Mouse (Mus musculus): ENCODE results near the gene Tbc1d25. TPM values are rescaled to one million over a fixed set of nuclear protein-coding genes. Genes with fewer than 3 reads are reported as not detected.

Gene Tbc1d25
- polyA plus RNA-seq, 1 experiment from 2014 or later: 4.0 TPM

- Histone ChIP-seq H3K4me1 (replicated peaks; ENCODE audit: control insufficient read depth, insufficient read depth, low read length) (no peaks in the 10 kb centered on the region), H3K27me3 (replicated peaks; ENCODE audit: control insufficient read depth, insufficient read depth, low read length) (no peaks in the 10 kb centered on the region), H3K36me3 (ENCODE audit: control insufficient read depth, insufficient read depth) (peaks cover 18% of the 10 kb centered on the region; the same call in 1 of the 2 replicates), H3K9me3 (ENCODE audit: control insufficient read depth) (no peaks in the 10 kb centered on the region), H3K4me3 (ENCODE audit: low read depth, low read length) (no peak overlapping the region), H3K9ac (ENCODE audit: low read depth, low read length) (no peak overlapping the region), H3K4me2 (replicated peaks; ENCODE audit: low read depth) (no peak overlapping the region), H3K27ac (ENCODE audit: low read depth, low read length) (no peak overlapping the region)
- 79% methylated on average over 6 of the region's 6 CpGs for WGBS
- no peak for TF ChIP-seq CTCF (IDR thresholded peaks at IDR 0.05; ENCODE audit: low read depth)
- ATAC-seq: no peak
Measured at GRCm38 (mm10) chrX:8123821-8124470, 52.0 kb downstream of the Tbc1d25 start.

- Histone ChIP-seq H3K9ac (ENCODE audit: low read depth, low read length) (no peak overlapping the region), H3K4me1 (replicated peaks; ENCODE audit: control insufficient read depth, insufficient read depth, low read length) (no peaks in the 10 kb centered on the region), H3K9me3 (ENCODE audit: control insufficient read depth) (no peaks in the 10 kb centered on the region), H3K4me2 (replicated peaks; ENCODE audit: low read depth) (no peak overlapping the region), H3K27me3 (replicated peaks; ENCODE audit: control insufficient read depth, insufficient read depth, low read length) (no peaks in the 10 kb centered on the region), H3K4me3 (ENCODE audit: low read depth, low read length) (no peak overlapping the region), H3K27ac (ENCODE audit: low read depth, low read length) (no peak overlapping the region), H3K36me3 (ENCODE audit: control insufficient read depth, insufficient read depth) (no peaks in the 10 kb centered on the region)
- no peak for TF ChIP-seq CTCF (IDR thresholded peaks at IDR 0.05; ENCODE audit: low read depth)
- ATAC-seq: no peak
Measured at GRCm38 (mm10) chrX:8117264-8117663, 58.7 kb downstream of the Tbc1d25 start.

- no peak overlapping the region for H3K27ac ChIP-seq (ENCODE audit: low read depth, low read length)
- no peaks in the 10 kb centered on the region for H3K4me1 ChIP-seq (replicated peaks; ENCODE audit: control insufficient read depth, insufficient read depth, low read length)
- no peaks in the 10 kb centered on the region for H3K27me3 ChIP-seq (replicated peaks; ENCODE audit: control insufficient read depth, insufficient read depth, low read length)
- no peak overlapping the region for H3K9ac ChIP-seq (ENCODE audit: low read depth, low read length)
- H3K36me3 ChIP-seq (ENCODE audit: control insufficient read depth, insufficient read depth): no peaks in the 10 kb centered on the region
- ATAC-seq: no peak
- WGBS: 64% methylated on average over 4 of the region's 4 CpGs
- H3K9me3 ChIP-seq (ENCODE audit: control insufficient read depth): no peaks in the 10 kb centered on the region
- H3K4me3 ChIP-seq (ENCODE audit: low read depth, low read length): no peak overlapping the region
- H3K4me2 ChIP-seq (replicated peaks; ENCODE audit: low read depth): no peak overlapping the region
- TF ChIP-seq CTCF (IDR thresholded peaks at IDR 0.05; ENCODE audit: low read depth): peak; percentile 48
Measured at GRCm38 (mm10) chrX:8115275-8115674, 60.7 kb downstream of the Tbc1d25 start.

DNA sequence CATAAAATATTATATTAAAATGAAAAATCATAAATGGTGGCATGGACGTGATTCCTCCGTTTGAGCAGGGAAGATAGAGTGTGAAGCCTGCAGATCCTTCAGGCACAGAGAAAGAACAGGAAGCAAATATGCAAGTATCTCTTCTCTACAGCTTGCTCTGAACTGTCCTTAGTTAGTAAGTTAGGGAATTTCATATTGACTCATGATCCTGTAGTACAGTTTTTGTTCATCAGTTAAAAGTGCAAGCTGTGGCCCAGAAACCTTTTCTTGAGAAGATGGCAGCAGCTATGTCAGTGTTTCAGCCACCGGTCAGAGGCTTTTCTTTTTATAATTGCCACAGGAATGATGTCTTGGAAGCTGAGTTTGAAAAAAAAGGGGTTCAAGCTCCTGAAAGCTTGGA is 71.0 kb downstream of the Tbc1d25 start:
- no peaks in the 10 kb centered on the region for H3K36me3 ChIP-seq (ENCODE audit: control insufficient read depth, insufficient read depth)
- no peak overlapping the region for H3K4me2 ChIP-seq (replicated peaks; ENCODE audit: low read depth)
- no peak overlapping the region for H3K27ac ChIP-seq (ENCODE audit: low read depth, low read length)
- TF ChIP-seq CTCF (IDR thresholded peaks at IDR 0.05; ENCODE audit: low read depth): no peak
- no peak overlapping the region for H3K9ac ChIP-seq (ENCODE audit: low read depth, low read length)
- 91% methylated on average over 3 of the region's 3 CpGs for WGBS
- no peaks in the 10 kb centered on the region for H3K9me3 ChIP-seq (ENCODE audit: control insufficient read depth)
- H3K4me3 ChIP-seq (ENCODE audit: low read depth, low read length): no peak overlapping the region
- H3K4me1 ChIP-seq (replicated peaks; ENCODE audit: control insufficient read depth, insufficient read depth, low read length): no peaks in the 10 kb centered on the region
- no peak for ATAC-seq
- no peaks in the 10 kb centered on the region for H3K27me3 ChIP-seq (replicated peaks; ENCODE audit: control insufficient read depth, insufficient read depth, low read length)

Other genes starting within 250 kb of the Tbc1d25 start
- not detected in 2 replicates for gene Eras, start 247.6 kb downstream of the Tbc1d25 start, polyA plus RNA-seq (2015; fragmentation: Nextera tagmentation; extraction: Ambion mirVana)
- gene Hdac6, start 228.3 kb downstream of the Tbc1d25 start, polyA plus RNA-seq (2015; fragmentation: Nextera tagmentation; extraction: Ambion mirVana): 4.6 and 5.4 TPM in 2 replicates
- gene Gata1, start 198.1 kb downstream of the Tbc1d25 start, polyA plus RNA-seq (2015; fragmentation: Nextera tagmentation; extraction: Ambion mirVana): 0.08 TPM in 1 of 2 replicates, not detected in the other
- gene Glod5, start 157.7 kb downstream of the Tbc1d25 start, polyA plus RNA-seq (2015; fragmentation: Nextera tagmentation; extraction: Ambion mirVana): 39.5 and 41.4 TPM in 2 replicates
- 15.5 and 16.5 TPM in 2 replicates for gene Suv39h1, start 101.4 kb downstream of the Tbc1d25 start, polyA plus RNA-seq (2015; fragmentation: Nextera tagmentation; extraction: Ambion mirVana)
- 0.34 and 0.48 TPM in 2 replicates for gene Was, start 85.7 kb downstream of the Tbc1d25 start, polyA plus RNA-seq (2015; fragmentation: Nextera tagmentation; extraction: Ambion mirVana)
- gene Wdr13, start 43.3 kb downstream of the Tbc1d25 start, polyA plus RNA-seq (2015; fragmentation: Nextera tagmentation; extraction: Ambion mirVana): 10.1 and 13.6 TPM in 2 replicates
- gene Rbm3, start 30.3 kb downstream of the Tbc1d25 start, polyA plus RNA-seq (2015; fragmentation: Nextera tagmentation; extraction: Ambion mirVana): 591 and 623 TPM in 2 replicates
- gene Ebp, start 17.3 kb upstream of the Tbc1d25 start, polyA plus RNA-seq (2015; fragmentation: Nextera tagmentation; extraction: Ambion mirVana): 67.1 and 73.3 TPM in 2 replicates
- gene Porcn, start 30.3 kb upstream of the Tbc1d25 start, polyA plus RNA-seq (2015; fragmentation: Nextera tagmentation; extraction: Ambion mirVana): 4.3 TPM in 2 replicates
- gene Ftsj1, start 76.2 kb upstream of the Tbc1d25 start, polyA plus RNA-seq (2015; fragmentation: Nextera tagmentation; extraction: Ambion mirVana): 13.1 and 14.1 TPM in 2 replicates
- 1.1 and 1.3 TPM in 2 replicates for gene Slc38a5, start 95.0 kb upstream of the Tbc1d25 start, polyA plus RNA-seq (2015; fragmentation: Nextera tagmentation; extraction: Ambion mirVana)
- not detected in 2 replicates for gene Ssxb10, start 151.2 kb upstream of the Tbc1d25 start, polyA plus RNA-seq (2015; fragmentation: Nextera tagmentation; extraction: Ambion mirVana)
- not detected in 2 replicates for gene Ssxb9, start 190.8 kb upstream of the Tbc1d25 start, polyA plus RNA-seq (2015; fragmentation: Nextera tagmentation; extraction: Ambion mirVana)
- gene Ssxb1, start 237.1 kb upstream of the Tbc1d25 start, polyA plus RNA-seq (2015; fragmentation: Nextera tagmentation; extraction: Ambion mirVana): not detected in 2 replicates